Mouse (Mus musculus): ENCODE data around the gene Zc3h7a. TPM values are rescaled to one million over a fixed set of nuclear protein-coding genes. Genes with fewer than 3 reads are reported as not detected.

The Zc3h7a gene
- total RNA-seq, 2 experiments from 2014 or later, result 66.6 to 79.4 TPM

DNA sequence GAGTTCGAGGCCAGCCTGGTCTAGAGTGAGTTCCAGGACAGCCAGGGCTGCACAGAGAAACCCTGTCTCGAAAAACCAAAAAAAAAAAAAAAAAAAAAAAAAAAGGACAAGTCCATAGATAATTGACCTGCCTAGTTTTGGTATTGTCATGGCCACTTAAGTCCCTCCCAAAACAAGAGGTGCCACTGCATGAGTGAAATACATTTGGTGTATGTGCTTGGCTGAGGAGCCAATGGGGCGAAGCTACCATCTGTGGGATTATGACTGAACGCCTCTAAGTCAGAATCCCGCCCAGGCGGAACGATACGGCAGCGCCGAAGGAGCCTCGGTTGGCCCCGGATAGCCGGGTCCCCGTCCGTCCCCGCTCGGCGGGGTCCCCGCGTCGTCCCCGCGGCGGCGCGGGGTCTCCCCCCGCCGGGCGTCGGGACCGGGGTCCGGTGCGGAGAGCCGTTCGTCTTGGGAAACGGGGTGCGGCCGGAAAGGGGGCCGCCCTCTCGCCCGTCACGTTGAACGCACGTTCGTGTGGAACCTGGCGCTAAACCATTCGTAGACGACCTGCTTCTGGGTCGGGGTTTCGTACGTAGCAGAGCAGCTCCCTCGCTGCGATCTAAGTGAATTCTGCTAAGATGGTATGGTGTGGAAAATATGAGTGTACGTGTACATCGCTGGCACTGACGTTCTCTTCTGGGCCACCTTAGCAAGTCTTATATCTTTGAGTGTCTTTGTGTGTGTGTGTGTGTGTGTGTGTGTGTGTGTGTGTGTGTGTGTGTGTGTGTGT is 32.3 kb downstream of the Zc3h7a start:
- peak; percentile 100 for DNase-seq (ENCODE audit: low spot score in 2 of 2)

DNA sequence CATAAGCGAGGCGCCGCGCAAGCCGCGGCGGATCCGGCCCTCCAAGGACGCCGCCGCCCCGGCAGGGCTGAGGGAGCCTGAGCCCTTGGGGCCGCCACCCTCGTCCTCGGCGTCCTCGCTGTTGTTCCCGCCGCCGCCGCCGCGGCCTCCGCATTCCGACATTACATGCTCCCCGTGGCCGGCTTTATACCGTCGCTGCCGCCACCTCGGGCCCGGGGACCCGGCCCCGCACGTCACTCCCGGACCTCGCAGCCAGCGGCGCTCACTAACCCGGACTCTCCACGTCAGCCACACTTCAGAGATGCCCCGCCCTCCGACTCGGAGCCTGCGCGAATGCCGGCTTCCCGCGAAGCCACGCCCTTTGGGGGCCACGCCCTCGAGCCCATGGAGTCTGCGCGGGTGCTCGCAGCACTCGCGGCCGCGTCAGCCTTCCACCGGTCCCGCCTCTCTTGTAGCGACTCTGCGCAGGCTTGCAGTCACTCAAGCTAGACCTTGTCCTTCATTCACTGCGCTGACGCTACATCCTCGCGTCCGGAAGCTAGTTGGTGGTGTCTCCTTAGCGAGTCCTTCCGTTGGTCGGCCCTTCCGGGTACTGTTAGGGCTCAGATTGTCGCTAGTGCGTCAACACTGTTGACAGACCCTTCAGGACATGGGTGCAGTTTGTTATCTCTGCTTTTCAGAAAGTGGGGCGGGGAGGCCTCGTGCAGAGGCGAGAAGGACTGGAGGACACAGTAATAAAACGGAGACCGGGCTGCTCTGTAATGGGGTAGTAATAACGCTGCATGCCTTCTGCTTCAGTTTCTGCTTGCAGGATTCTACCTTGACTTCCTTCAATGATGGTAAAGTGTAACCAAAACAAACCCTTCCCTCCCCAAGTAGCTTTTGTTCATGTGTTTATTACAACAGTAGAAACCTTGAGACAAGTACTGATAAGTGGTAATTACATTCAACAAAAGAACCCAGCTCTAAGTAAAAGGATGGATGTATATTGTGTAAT is 41.5 kb downstream of the Zc3h7a start, which contains the start of gene Txndc11:
TSS of gene Txndc11 (minus strand) at position 303 of the 997 bp plus-strand sequence.
- DNase-seq (ENCODE audit: low spot score in 2 of 2), result peak; percentile 98 to 99

DNA sequence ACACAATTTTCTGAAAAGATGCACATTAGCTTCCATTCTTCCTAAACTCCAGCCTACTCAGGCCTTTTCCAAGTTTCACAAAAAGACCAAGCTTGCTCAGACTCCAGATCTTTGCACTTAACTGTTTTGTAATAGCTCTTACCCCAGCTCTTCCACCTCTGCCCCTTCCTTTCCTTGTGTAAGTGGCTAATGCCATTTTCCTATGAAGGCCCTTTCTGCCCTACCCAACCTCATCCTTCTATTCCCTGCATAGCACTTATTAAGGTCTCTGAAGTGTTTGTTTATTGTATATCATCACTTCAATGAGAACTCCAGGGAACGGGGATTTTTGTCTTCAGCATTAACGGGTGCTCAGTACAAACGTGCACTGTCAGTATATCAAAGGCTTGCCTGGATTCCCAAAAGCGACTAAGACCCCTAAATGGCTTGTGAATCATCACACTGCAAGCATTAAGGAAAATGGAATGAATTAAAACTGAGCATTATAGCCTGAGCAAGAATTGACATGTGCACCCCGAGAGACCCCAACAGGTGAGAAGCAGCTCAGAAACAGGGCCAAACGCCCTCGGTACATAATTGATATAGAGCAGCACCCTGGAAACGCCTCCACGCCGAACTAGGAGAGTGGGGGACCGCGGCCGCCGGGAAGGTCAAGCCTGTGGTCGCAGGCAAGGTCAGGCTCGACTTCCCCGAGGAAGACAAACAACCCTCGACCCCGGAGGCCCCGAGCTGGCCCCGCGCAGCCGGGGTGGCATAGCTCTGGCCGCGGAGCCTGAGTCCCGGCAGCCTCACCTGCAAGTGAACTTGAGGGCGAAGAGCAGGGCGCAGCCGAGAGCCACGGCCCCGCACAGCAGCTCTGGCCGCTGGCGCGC is 42.5 kb downstream of the Zc3h7a start:
- no peak for DNase-seq (ENCODE audit: low spot score in 2 of 2)

DNA sequence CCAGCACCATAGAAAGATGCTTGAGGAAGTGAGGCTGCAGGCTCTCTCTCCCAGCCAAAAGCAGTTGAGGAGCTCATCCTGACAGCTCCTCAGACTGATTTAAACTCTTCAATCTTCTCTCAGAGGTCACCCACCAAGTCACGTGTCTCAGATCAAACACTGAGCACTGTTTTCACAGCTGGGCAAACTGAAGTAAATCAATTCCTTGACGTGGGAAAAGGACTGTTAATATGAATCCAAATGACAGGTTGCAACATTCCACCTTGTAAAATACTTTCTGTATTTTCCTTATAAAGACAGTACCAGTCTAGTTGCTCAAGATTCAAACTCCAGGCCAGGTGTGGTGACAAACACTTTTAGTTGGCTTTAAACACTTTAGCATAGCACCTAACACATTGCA is 43.4 kb downstream of the Zc3h7a start:
- no peak for DNase-seq (ENCODE audit: low spot score in 2 of 2)

DNA sequence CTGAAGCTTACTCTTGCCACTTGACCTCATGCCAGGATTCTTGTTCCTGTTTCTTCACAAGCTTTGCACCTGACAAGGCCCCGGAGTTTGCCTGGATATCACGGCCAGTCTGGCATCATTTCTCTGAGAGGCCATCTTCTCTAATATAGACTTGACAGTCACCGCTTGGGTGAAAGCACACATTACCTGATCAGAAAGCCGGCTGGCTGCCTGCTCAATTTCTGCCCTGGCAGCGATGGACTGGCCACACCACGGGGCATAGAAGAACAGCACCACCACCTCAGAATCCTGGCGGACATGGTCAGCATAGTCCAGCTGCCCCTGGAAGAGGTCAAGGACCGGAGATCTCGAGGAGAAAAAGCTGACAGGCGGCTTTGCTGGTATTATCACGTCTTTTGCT is 47.9 kb downstream of the Zc3h7a start:
- no peak for DNase-seq (ENCODE audit: low spot score in 2 of 2)

DNA sequence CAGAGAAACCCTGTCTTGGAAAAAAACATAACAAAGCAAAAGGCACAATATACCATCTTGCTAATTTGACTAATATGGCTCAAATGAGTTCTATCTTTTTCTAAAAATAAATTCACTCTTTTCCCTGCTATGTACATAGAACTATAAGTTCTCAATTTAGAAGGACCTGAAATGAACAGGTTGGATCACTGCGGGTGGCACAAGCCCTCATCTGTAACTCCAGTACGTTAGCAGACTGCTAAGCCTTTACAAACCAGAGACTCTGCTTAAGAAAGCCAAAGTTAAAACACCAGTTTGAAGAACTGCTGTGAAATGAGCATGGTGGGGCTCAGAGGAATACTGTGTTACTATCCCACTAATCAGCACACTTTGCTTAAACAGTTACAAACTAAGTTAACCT is 50.8 kb downstream of the Zc3h7a start:
- no peak for DNase-seq (ENCODE audit: low spot score in 2 of 2)

DNA sequence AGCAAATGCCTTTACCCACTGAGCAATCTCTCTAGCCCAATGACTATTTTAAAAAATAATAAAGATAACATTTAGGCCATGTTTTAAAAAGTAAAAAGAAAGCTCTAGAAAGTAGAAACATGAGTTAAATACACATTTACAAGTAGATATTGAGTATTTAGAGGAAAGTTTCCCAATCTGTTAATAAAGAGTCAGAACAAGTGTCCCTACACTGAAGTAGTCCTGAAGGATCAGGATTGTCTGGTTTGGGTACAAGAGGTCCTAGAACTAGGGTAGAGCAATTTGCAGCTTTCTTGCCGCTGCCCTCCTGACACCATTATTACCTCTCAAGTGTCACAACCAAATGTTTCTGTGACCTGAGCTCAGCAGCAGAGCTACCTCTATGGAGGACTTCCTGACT is 52.1 kb downstream of the Zc3h7a start:
- no peak for DNase-seq (ENCODE audit: low spot score in 2 of 2)

DNA sequence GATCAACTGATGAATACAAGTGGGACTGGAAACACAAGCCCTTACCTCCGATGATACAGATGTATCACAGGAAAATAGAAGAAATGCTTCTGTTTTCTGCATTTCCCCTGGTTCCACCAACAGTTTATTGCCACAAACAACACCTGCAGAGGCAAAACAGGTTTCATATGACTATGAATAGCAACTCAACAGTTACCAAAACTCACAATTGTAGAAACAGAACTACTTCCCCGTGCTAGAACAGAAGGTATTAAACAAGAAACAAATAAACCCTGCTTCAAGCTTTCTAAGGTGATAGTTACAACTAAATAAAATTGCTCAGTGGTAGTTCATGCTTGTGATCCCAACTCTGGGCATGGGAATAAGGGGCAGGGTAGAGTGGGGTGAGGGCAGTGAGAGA is 53.6 kb downstream of the Zc3h7a start:
- no peak for DNase-seq (ENCODE audit: low spot score in 2 of 2)

DNA sequence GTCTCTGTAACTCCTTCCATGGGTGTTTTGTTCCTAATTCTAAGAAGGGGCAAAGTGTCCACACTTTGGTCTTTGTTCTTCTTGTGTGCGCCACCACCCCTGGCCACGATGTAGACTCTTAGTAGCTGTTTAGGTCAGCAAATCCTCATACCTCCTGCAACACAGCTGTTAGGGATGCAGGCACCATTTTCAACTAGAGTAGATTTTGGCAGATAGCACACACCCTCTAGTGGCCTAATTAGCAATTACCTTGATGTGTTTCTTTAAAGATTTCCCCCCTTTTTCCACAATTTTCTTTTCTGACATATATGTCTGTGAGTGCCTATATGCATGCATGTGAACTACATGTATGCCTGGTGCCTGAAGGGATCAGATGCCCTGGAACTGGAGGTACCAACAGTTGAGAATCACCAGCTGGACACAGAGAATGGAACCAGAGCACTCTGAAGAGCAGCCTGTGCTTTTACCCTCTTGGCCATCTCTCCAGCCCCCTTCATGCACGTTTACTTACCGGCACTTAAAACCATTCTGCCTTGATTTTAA is 66.9 kb downstream of the Zc3h7a start:
- no peak for DNase-seq (ENCODE audit: low spot score in 2 of 2)

DNA sequence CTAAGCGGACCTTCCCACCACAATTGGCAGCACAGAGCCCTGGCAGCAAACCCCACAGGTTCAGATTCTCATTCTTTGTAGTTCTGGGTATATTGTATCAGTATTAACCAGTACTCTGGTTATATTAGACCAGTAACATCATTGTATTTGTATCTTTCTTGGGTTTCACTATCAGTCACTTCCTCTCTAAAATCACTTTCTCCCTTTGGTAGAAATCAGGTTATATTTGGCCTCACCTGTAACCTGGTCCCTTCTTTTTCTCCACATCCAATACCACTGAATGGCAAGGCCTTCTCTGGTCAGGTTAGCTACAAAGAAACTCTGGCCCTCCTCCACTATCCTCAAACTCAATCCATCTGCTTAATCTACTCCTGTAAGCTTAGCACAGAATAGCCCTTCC is 71.3 kb downstream of the Zc3h7a start:
- no peak for DNase-seq (ENCODE audit: low spot score in 2 of 2)

DNA sequence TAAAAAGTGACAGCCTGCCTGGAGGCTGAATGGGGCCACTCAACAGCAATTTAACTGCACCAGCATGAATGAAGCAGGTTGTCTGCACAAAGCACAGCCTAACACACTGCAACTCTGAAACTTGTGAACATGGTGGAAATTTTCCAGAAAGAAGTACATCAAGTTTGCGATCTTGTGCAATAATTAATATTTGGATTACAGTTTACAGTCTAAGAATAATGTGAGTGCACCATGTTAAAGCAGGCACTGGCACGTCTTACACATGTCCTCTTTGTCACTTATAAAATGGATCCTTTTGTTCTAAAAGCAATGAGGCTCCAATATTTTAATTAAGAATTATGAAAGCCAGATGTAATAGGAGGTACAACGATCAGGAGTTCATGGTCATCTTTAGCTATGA is 78.9 kb downstream of the Zc3h7a start:
- DNase-seq (ENCODE audit: low spot score in 2 of 2), result no peak

DNA sequence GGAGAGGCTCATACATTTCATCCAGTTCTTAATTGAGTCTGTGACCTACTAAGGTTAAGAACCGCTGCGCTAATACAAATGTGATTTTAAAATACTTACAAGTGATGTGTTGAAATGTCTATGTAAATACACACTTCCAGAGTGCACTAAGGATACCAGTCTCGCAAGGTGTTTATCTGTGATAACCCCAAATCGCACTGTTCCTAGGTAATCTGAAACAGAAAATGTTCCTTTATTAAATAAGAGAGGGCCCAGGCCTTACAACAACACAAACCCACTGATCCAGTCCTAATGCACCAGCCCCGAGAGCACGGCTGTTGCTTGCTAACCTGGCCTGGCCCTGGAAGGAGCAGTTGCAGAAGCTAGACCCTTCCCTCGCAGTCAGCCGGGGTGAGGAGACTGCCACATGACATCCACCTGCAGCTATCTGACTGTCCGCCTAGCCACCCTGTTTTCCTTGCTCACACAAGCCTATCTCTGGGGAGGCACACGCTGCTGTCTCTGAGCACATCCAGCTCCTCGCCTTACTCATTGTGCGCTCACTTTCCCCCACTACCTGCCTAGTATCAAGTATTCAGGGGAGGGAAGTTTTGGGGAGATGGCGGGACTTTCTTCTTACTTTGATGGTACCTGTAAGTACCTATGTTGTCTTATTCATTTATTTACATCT is 82.3 kb downstream of the Zc3h7a start:
- DNase-seq (ENCODE audit: low spot score in 2 of 2), result no peak

DNA sequence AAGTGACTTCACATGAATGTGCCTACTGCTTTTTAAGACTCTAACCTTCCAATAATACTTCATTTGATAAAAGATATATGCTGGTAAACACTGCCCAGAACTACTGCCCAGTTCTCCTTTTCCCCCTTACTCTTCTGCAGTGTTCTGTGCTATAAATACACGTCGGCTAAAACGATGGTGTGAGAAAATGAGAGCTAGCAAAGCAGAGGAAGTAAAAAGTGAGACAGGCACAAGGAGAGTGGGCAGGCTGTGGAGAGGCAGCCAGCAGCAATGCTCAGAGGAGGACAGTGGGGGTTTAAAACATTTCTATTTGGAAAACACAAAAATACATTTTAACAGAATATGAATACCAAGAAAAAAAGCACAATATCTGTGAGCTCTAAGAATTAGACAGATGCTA is 83.7 kb downstream of the Zc3h7a start:
- no peak for DNase-seq (ENCODE audit: low spot score in 2 of 2)

DNA sequence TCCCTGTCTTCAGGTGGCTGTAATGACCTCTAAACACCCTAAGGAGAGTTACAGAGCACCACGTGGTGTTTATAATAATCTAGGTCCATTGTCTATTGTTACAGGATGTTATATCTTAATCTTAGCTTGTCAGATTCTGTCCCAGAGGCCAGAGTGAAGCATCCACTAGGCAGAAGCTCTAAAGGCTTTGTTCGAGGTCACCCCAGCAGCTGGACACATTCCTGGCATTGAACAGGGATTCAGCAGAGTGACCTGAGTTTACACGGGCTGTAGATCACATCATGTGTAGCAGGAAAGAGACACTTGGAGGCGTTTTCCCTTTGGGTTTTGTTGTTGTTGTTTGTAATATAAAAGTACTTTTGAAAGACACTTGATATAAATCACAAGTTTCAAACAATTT is 84.1 kb downstream of the Zc3h7a start:
- no peak for DNase-seq (ENCODE audit: low spot score in 2 of 2)

DNA sequence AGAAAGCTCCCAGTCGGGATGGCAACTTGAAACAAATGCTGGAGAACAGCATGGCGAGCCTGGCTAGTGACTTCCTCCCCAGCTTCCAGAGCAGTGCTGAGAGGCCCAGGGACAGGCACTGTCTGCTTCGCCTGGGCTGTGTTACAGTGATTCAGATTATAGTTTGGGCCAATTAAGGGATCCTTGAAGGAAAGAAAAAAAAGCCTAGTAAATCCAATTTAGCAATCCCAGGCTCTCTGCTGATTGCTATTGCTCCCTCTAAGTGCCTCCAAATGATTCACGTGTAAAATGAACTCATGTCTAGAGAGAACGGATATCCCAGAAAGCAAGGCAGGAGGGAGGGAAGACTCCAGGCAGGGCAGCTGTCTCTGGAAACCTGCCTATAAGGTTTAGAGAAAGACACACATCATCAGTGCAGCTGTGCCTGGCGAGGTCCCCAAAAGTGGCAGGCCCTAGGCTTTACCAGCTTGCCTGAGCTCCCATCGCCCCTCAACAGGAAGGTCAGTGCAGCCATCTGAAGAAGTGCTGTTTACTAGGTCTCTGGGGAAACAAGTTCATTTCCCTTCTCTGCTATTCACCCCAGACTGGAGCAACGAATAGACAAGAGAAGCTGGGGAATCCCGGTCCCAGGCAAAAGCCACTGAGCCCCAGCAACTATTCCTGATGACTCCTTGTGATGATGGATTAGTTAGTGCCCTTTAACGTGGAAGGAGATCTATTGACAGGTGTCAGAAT is 85.2 kb downstream of the Zc3h7a start:
- DNase-seq (ENCODE audit: low spot score in 2 of 2), result no peak

DNA sequence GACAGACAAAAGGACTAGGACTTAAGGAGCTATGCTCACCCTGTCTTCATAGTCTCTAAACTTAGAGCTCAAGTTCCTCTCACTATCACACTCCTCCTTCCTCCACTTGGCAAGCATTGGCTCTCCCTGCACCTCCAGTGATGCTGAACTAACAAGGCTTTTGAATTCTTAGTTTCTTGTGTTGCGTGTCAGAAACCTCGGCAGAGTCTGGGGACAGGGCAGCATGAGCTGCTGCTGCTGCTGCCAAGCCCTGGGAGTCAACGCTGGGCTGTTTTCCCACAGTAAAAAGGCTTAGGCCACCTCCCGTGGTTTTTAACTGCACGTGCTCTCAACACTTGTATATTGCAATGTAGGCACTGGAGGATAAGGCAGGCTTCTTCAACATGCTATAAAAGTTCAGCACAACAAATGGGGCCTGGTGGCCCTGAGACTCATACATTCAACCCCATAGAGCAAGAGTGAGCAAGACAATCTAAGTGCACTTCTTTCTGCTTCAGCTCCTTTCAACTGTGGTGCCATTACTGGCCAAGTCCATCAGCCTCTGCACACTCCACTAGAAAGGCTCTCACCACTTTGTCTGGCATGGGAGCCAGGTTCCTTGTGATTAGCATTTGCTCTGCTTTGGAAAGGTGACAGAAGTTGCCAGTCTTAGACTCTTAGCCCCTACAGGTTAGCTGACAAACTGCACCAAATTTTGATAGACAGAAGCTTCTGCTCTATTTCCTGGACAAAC is 89.2 kb downstream of the Zc3h7a start:
- peak in 1 of 2 experiments; percentile 57 for DNase-seq (ENCODE audit: low spot score in 2 of 2)
